Mouse (Mus musculus) stomach, embryonic 14.5 days (tissue): Measurements from ENCODE around the gene Adora2b. TPM values are rescaled to one million over a fixed set of nuclear protein-coding genes. Genes with fewer than 3 reads are reported as not detected.
"Not testable (repeated sequence)": the region's sequence is repeated elsewhere in the genome, so short reads cannot be mapped to it uniquely, and the experiment has no call there.

Experiments
- ATAC-seq: fragments of 200-750 bp; cut with Nextera tagmentation; 2 replicates; pipeline ENCODE4 v1.8.0; 2017; ENCODE audit warnings: low read depth, moderate TSS enrichment; ENCODE audit not compliant: insufficient number of reproducible peaks, insufficient read depth, low FRiP score
- H3K27ac ChIP-seq: fragments of 300-500 bp; sonication (generic); 2 replicates; pipeline ENCODE4 v1.5.1; 2014; ENCODE audit warnings: mild to moderate bottlenecking, low read length, moderate library complexity, mixed read lengths
- H3K27me3 ChIP-seq: fragments of 300-500 bp; sonication (generic); 2 replicates; pipeline ENCODE4 v1.6.1; 2014; ENCODE audit warnings: low read length, control low read depth, mixed read lengths; ENCODE audit not compliant: control insufficient read depth, insufficient read depth
- H3K36me3 ChIP-seq: fragments of 300-500 bp; sonication (generic); 2 replicates; pipeline ENCODE4 v1.6.1; 2014; ENCODE audit warnings: mild to moderate bottlenecking, control low read depth, low read length, moderate library complexity, mixed read lengths; ENCODE audit not compliant: control insufficient read depth, insufficient read depth
- H3K4me1 ChIP-seq: fragments of 300-500 bp; sonication (generic); 2 replicates; pipeline ENCODE4 v1.6.1; 2014; ENCODE audit warnings: low read length, control low read depth, mixed read lengths; ENCODE audit not compliant: control insufficient read depth, insufficient read depth
- H3K4me2 ChIP-seq: fragments of 300-500 bp; sonication (generic); replicated peaks from 2 replicates; pipeline ENCODE4 v1.6.1; 2014; ENCODE audit warnings: low read depth, low read length, control low read depth
- H3K4me3 ChIP-seq: fragments of 300-500 bp; sonication (generic); 2 replicates; pipeline ENCODE4 v1.5.1; 2014; ENCODE audit warnings: low read depth, low read length, control low read depth
- H3K9ac ChIP-seq: fragments of 300-500 bp; sonication (generic); replicated peaks from 2 replicates; pipeline ENCODE4 v1.6.1; 2014; ENCODE audit warnings: low read depth, mild to moderate bottlenecking, control low read depth, low read length, moderate library complexity, mixed read lengths
- H3K9me3 ChIP-seq: fragments of 300-500 bp; sonication (generic); 2 replicates; pipeline ENCODE4 v1.6.1; 2016; ENCODE audit warnings: low read depth, low read length, control low read depth; ENCODE audit not compliant: control insufficient read depth
- WGBS: fragments of 180-500 bp; shearing (Covaris S2); extraction: QIAGEN DNeasy Blood & Tissue Kit; methylation state at CpG from one replicate; pipeline ENCODE4 v1.1.7; 2014; 5-methylcytosine and 5-hydroxymethylcytosine counted together
- polyA plus RNA-seq: library from polyadenylated mRNA; unstranded; fragments of >200 nt; fragmentation: Nextera tagmentation; extraction: Ambion mirVana; gene quantifications from 2 replicates; pipeline ENCODE4 v1.2.1, GENCODE M21; 2014

Gene Adora2b
- polyA plus RNA-seq, 1 experiment from 2014 or later = 3.6 TPM

DNA sequence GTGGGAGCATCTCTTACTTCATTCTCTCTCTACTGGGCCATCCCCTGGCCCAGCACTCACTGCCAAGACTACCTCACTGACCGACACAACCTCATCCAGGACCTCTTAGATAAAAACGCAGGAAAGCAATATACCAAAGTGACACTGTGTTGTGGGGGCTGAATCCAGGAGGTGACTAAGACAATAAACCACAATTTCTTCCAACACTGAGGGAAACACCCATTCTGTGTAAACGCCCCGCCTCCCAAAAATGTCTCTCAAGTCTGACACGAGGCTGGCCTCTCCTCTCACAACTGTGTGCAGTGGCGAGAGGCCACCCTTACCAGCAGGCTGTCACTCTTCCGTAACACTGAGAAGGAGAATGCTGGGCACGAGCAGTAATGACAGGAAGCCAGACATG is 19.6 kb downstream of the Adora2b start:
- H3K9ac ChIP-seq = no peak overlapping the region

GRCm38 (mm10) chr11:62269097-62269496 is 20.3 kb downstream of the Adora2b start:
- Histone ChIP-seq H3K4me3 (no peak overlapping the region), H3K27ac (no peak overlapping the region), H3K27me3 (no peaks in the 10 kb centered on the region), H3K4me2 (no peak overlapping the region), H3K36me3 (no peaks in the 10 kb centered on the region), H3K9me3 (no peaks in the 10 kb centered on the region), H3K4me1 (0 out of 2 replicates have a peak, but pooled peaks cover 8% of the 10 kb centered on the region), H3K9ac (no peak overlapping the region)
- no peak for ATAC-seq
- 62% methylated on average over 12 of the region's 12 CpGs for WGBS

More for the DNA sequence above, 19.6 kb downstream of the Adora2b start:
- Histone ChIP-seq H3K9me3 (no peaks in the 10 kb centered on the region), H3K4me3 (no peak overlapping the region), H3K36me3 (no peaks in the 10 kb centered on the region), H3K27ac (no peak overlapping the region), H3K4me2 (no peak overlapping the region), H3K4me1 (0 out of 2 replicates have a peak, but pooled peaks cover 8% of the 10 kb centered on the region), H3K27me3 (no peaks in the 10 kb centered on the region)
- WGBS = 60% methylated on average over 8 of the region's 8 CpGs
- no peak for ATAC-seq

GRCm38 (mm10) chr11:62270851-62271250 is 22.1 kb downstream of the Adora2b start:
- Histone ChIP-seq H3K4me1 (0 out of 2 replicates have a peak, but pooled peaks cover 8% of the 10 kb centered on the region), H3K9ac (no peak overlapping the region), H3K4me2 (0 out of 2 replicates have a peak overlapping the region, but pooled peaks have one; percentile 4), H3K27me3 (no peaks in the 10 kb centered on the region), H3K36me3 (no peaks in the 10 kb centered on the region), H3K9me3 (no peaks in the 10 kb centered on the region), H3K4me3 (no peak overlapping the region), H3K27ac (no peak overlapping the region)
- ATAC-seq = no peak
- 33% methylated on average over 5 of the region's 5 CpGs for WGBS

GRCm38 (mm10) chr11:62277086-62277485 is 28.3 kb downstream of the Adora2b start:
- ATAC-seq = no peak
- Histone ChIP-seq H3K4me3 (no peak overlapping the region), H3K36me3 (no peaks in the 10 kb centered on the region), H3K27me3 (no peaks in the 10 kb centered on the region), H3K4me1 (no peaks in the 10 kb centered on the region), H3K4me2 (no peak overlapping the region), H3K9ac (no peak overlapping the region), H3K9me3 (no peaks in the 10 kb centered on the region), H3K27ac (no peak overlapping the region)
- 36% methylated on average over 8 of the region's 8 CpGs for WGBS

DNA sequence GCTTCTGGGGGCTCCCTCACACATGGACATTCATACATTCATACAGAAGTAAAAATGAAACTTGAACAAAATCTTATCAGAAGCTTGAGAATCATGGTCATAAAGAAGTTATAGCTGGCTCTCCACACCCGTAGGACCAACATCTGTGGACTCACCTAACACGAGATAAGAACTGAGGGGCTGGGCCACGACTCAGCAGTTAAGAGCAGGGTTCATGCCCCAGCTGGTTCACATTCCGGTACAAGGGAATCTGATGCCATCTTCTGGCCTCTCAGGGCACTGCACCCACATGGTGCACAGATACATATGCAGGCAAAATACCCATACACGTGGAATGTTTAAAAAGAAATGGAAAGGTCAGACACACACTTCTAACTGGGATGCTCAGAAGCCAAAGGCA is 29.2 kb downstream of the Adora2b start:
- H3K27ac ChIP-seq = no peak overlapping the region
- H3K27me3 ChIP-seq = no peaks in the 10 kb centered on the region
- no peak overlapping the region for H3K9ac ChIP-seq
- ATAC-seq = no peak
- no peaks in the 10 kb centered on the region for H3K9me3 ChIP-seq
- 17% methylated on average over 5 of the region's 5 CpGs for WGBS
- H3K4me2 ChIP-seq = no peak overlapping the region
- H3K4me3 ChIP-seq = no peak overlapping the region
- H3K4me1 ChIP-seq = no peaks in the 10 kb centered on the region
- no peaks in the 10 kb centered on the region for H3K36me3 ChIP-seq

GRCm38 (mm10) chr11:62280675-62281600 is 32.2 kb downstream of the Adora2b start, which contains the start of the genes Zswim7 and Ttc19:
Gene Zswim7, minus strand, starts transcription at chr11:62281375.
Gene Ttc19, plus strand, starts transcription at chr11:62281473.
- under 1% methylated on average over 67 of the region's 68 CpGs for WGBS

DNA sequence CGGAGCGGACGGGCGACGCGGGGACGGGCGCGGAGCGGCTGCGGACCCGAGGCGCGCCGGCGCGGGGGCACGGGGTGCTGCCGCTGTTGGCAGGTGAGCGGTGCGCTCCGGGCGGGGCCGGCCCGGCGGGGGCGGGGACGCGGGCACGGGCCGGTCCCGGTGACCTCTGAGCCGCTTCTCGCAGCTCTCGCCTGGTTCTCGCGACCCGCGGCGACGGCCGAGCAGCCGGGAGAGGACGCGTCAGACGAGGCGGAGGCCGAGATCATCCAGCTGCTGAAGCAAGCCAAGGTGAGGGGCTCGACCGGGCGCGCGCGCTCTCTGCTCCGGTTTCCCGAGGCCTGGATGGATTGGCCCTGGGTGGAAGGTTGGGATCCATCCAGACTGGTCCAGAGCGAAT is 32.8 kb downstream of the Adora2b start:
- Histone ChIP-seq H3K27me3 (no peaks in the 10 kb centered on the region), H3K4me3 (peak overlapping the region; percentile 78), H3K9me3 (no peaks in the 10 kb centered on the region), H3K36me3 (peaks cover 14% of the 10 kb centered on the region), H3K4me2 (peak overlapping the region; percentile 59), H3K9ac (peak overlapping the region; percentile 79), H3K4me1 (no peaks in the 10 kb centered on the region), H3K27ac (peak overlapping the region; percentile 90)
- whole genome bisulfite sequencing = 1% methylated on average over 55 of the region's 57 CpGs
- ATAC-seq = peak; percentile 77

More at GRCm38 (mm10) chr11:62280675-62281600, 32.2 kb downstream of the Adora2b start, which contains the start of the genes Zswim7 and Ttc19:
- Histone ChIP-seq H3K27ac (peak within 1 kb of the TSS; percentile 90), H3K4me1 (no peaks in the 10 kb centered on the region), H3K27me3 (no peaks in the 10 kb centered on the region), H3K36me3 (peaks cover 9% of the 10 kb centered on the region), H3K9me3 (no peaks in the 10 kb centered on the region), H3K4me3 (peak within 1 kb of the TSS; percentile 78), H3K9ac (peak within 1 kb of the TSS; percentile 79), H3K4me2 (peak within 1 kb of the TSS; percentile 59)
- peak; percentile 95 for ATAC-seq

DNA sequence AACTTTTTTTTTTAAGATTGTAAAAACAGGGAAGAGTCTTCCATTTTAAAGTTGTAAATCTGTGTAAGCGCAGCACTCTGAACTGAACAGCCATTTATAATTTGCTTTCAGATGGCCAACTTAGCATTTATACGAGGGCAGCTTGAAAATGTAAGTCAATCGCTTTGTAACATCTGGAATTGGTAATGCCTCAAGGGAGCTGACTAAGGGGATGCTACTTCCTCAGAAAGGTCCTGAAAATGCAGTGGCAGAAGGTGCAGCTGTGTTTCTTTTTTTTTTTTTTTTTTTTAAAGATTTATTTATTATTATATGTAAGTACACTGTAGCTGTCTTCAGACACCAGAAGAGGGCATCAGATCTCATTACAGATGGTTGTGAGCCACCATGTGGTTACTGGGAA is 35.2 kb downstream of the Adora2b start:
- not testable (repeated sequence) for H3K4me1 ChIP-seq, H3K4me2 ChIP-seq, H3K27me3 ChIP-seq, H3K27ac ChIP-seq, ATAC-seq, H3K9me3 ChIP-seq, H3K9ac ChIP-seq, H3K4me3 ChIP-seq
- peaks cover 15% of the 10 kb centered on the region for H3K36me3 ChIP-seq
- WGBS = 88% methylated on average over 3 of the region's 3 CpGs
